Mouse (Mus musculus) T-helper 1 cell (primary cell): ENCODE results near the gene Igf2r.
"Not testable (repeated sequence)": the region's sequence is repeated elsewhere in the genome, so short reads cannot be mapped to it uniquely, and the experiment has no call there.

Experiments
- in situ Hi-C: fragments of 300-600 bp; cut with MboI, MseI; formaldehyde crosslinking; loops from one replicate; pipeline ENCODE4 v1.15.1; 2025; ENCODE audit warnings: high pct_unique_total_duplicates

Gene Igf2r

DNA sequence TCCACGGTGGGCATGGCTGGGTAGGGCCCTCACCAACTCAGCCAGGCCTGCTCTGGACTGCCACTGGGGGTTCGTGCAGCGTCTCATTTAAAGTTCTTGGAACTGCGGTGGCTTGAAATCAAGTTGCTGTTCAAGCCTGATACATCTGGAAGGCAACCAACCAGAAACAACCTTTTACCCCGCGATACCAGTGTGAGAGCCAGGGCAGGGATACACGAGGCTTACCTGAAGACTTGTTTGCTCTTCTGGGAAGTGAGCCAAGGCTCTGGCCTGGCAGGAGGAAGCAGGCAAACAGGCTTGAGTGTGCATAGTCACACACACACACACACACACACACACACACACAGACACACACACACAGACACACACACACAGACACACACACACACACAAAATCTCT, 93.8 kb downstream of the Igf2r start, which contains the start of gene Slc22a1:
Gene Slc22a1 (minus strand): TSS at position 184 of the 400 bp plus-strand sequence.
- in situ Hi-C loops = no loop called here

- in situ Hi-C loops = not testable (repeated sequence)
Observed at GRCm38 (mm10) chr17:12674980-12675379, 94.5 kb downstream of the Igf2r start.

GRCm38 (mm10) chr17:12673871-12674270, 95.6 kb downstream of the Igf2r start:
- in situ Hi-C loops = no loop called here

GRCm38 (mm10) chr17:12672285-12672790, 97.1 kb downstream of the Igf2r start:
- in situ Hi-C loops = no loop called here

DNA sequence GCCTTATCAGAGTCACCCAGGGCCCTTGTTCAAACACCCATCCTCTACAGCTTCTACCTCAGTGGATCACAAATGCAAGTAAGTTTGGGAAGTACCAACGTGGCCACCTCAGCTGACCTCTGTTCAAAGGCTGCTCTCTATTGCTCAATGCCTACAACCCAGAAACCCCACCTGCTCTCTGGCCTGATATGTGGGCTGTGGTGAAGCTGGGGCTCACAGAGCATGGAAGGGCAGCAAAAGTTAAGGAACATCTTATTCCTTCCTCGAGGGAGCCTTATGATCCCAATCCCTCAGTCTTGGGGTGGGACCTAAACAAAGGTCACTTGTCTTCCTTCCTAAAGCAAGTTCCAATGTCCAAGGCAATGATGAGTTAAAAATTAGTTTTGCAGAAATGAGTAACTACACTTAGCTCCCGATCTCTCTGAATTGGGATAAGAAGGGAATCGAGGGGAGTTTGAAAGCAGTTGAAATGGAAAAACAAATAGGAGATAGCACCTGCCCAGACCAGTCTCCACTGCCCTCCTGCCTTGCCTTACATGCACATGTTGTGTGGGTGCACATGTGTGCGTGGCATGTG, 98.3 kb downstream of the Igf2r start:
- in situ Hi-C loops = no loop called here

GRCm38 (mm10) chr17:12669363-12669679, 100.1 kb downstream of the Igf2r start:
- in situ Hi-C loops = no loop called here

- in situ Hi-C loops = no loop called here
Observed at GRCm38 (mm10) chr17:12668478-12669362, 100.7 kb downstream of the Igf2r start.

GRCm38 (mm10) chr17:12664156-12664555, 105.3 kb downstream of the Igf2r start:
- in situ Hi-C loops = no loop called here

DNA sequence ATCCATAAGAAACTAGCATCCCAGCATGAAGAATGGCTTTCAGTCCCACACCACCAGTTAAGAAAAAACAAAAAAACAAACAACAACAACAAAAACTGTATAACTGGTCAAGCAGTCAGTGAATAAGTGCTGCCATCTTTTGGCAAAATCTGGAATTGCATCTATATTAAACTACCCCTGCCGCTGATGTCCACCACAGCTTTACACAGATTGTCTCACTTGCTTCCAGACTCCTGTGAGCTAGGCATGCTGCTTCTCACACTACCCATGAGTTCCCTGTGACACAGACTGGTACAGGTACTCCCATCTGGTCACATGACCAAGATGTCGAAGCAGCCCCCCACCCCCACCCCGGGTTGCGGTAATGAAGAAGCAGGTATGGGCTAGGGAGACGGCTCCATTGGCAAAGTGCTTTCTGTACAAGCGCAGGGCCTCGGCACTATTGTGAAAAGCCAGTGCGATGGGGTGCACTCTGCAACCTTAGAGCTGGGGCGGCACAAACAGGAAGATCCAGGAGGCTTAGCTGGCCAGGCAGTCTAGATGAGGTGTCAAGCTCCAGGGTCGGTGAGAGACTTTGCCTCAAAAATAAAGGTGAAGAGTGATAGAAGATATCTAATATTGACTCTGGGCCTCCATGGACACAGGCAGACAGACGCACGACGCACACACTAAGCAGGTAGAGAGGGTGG, 108.7 kb downstream of the Igf2r start:
- in situ Hi-C loops = no loop called here

GRCm38 (mm10) chr17:12659233-12659632, 110.2 kb downstream of the Igf2r start:
- in situ Hi-C loops = no loop called here

DNA sequence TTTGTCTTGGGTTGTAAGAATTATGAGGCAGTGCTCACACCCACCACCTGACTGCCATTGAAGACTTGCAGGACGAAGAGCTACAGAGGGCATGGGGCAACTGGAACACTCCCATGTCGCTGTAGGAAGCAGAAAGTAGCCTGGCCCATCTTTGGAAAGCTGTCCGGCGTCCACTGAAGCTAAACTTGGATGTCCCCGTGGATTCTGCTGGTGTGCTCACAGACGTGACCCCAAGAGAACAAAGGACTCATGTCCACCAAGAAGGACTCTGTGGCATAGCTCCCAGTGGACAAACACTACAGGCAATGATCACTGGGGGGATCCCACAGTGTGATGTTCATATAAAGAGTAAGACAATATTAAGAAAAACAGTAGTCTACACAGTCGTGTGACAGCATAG, 110.7 kb downstream of the Igf2r start:
- in situ Hi-C loops = no loop called here

DNA sequence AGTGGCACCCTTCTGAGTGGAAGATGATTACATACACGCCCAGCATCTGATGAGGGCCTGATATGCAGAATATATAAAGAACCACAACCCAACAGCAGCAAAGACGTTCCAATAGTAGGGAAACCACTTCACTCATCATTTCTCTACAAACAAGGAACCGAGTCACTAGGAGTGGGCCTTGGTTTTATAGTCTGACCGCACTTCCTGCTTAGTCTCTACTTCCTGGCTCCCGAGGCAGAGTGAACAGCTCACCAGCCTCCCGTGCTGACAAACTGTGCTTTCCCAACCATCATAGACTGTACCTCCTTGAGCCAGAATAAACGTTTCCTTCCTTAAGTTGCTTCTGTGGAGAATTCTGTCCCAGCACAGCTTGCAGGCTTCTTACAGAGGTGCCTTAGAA, 113.6 kb downstream of the Igf2r start:
- in situ Hi-C loops = no loop called here

DNA sequence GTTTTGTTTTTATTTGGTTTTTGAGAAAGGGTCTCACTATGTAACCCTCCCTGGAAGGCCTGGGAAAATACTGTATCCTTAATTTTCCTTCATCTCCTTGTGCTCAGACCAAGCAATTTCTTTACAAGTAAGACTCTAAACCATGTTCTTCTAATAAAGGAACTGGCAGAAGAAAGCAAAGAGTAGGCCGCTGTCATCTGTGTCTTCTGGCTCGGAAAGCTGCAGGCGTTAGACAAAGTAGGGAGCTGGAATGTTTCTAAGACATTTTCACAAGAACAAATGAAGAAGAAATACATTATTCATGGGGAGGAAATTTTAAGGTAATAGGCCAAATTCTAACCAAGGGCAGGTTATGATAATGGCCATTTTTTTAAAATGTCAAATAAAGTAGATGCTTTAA, 115.4 kb downstream of the Igf2r start:
- in situ Hi-C loops = no loop called here

DNA sequence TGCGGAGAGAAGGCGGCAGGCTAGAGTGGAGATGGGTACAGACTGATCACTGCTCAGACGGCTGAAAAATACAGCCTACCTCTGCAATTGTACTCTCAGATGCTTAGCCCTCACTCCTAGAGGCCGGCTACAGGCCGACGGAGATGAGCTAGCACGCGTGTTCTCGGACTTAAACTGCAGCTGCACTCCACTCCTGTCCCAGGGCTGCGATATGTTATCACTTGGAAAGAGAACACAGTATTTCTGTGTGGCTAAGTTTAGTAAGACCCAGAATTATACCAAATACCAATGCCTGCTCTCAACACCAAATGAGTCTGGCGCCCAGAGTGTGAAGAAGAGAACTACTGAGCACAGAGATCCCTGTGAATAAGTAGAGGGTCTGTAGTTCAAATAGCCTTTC, 116.9 kb downstream of the Igf2r start:
- in situ Hi-C loops = no loop called here

GRCm38 (mm10) chr17:12645461-12645860, 124.0 kb downstream of the Igf2r start:
- in situ Hi-C loops = no loop called here

DNA sequence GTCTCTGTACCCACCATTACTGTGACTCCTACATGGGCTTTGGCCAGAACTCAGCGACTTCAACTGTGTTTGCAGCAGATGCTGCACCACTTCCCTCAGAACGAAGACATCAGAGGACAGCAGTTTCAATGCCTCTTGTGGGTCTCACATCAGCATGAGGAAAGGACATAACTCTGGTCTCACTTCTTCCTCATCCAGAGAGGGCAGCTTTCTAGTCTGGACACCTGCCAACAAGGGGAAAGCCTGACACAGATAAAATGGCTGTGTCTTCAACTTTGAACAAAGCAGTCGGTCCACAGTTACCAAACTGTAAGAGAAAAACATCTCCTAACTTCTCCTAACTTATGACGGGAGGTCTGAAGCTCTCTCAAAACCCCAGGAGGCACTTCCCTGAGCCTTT, 128.4 kb downstream of the Igf2r start:
- in situ Hi-C loops = no loop called here

- in situ Hi-C loops = no loop called here
Observed at GRCm38 (mm10) chr17:12639585-12639984, 129.9 kb downstream of the Igf2r start.

DNA sequence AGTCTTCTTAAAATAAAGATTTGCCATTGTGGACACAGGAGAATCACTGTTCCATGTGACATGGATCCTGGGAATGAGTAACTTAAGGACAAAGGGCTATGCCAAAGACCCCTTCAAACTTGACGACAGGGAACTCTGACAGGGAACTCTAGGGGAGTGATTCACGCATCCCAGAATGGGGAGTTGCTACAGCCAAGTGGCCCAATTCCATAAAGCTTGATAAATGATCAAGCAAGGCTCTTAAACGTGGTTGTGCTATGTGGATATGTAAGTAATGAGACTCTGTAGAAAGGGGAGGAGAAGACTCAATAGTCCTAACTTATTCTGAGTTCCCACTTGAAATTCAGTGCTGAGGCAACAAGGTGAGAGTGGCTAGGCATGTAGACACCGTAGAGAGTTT, 134.7 kb downstream of the Igf2r start:
- in situ Hi-C loops = no loop called here
